Mouse (Mus musculus) myocyte (in vitro differentiated cells): ENCODE measurements at regions not wholly inside any gene's neighbourhood (a gene's known extent, or its start where the extent isn't known, plus 50 kb on each side); places are given as distances from the start of the nearest gene placed in this dataset.

Experiments
- H3K27me3 ChIP-seq: one replicate; pipeline ENCODE4 v1.6.1; 2011; ENCODE audit not compliant: control insufficient read depth, insufficient read depth, insufficient read length
- H3K36me3 ChIP-seq: one replicate; pipeline ENCODE4 v1.6.1; 2011; ENCODE audit not compliant: control insufficient read depth, insufficient read depth
- H3K4me2 ChIP-seq: one replicate; pipeline ENCODE4 v1.6.1; 2011; ENCODE audit warnings: low read depth, control low read depth
- H3K4me3 ChIP-seq: one replicate; pipeline ENCODE4 v1.5.1; 2011; ENCODE audit warnings: mild to moderate bottlenecking, control low read depth, moderate library complexity
- H3K79me2 ChIP-seq: one replicate; pipeline ENCODE4 v1.6.1; 2011; ENCODE audit not compliant: control insufficient read depth, insufficient read depth
- H3ac ChIP-seq: one replicate; pipeline ENCODE4 v1.6.1; 2011; ENCODE audit not compliant: control insufficient read depth, insufficient read length
- CEBPB ChIP-seq: IDR thresholded peaks from 2 replicates; pipeline ENCODE4 v1.6.1; 2011; ENCODE audit warnings: mild to moderate bottlenecking, moderate library complexity; ENCODE audit not compliant: poor library complexity, insufficient read depth, severe bottlenecking
- E2F4 ChIP-seq: IDR thresholded peaks from one replicate; pipeline ENCODE4 v1.6.1; 2011; ENCODE audit warnings: mild to moderate bottlenecking, control low read depth, moderate library complexity; ENCODE audit not compliant: insufficient read depth
- MAX ChIP-seq: IDR thresholded peaks from one replicate; pipeline ENCODE4 v1.6.1; 2011; ENCODE audit warnings: low read depth, mild to moderate bottlenecking, control low read depth
- MYOD1 ChIP-seq, 3 experiments: IDR thresholded peaks; one replicate each; pipeline ENCODE4 v1.6.1; 2011; ENCODE audit warnings: control low read depth in 2 of 3, low read depth in 2 of 3, mild to moderate bottlenecking in 2 of 3, moderate library complexity in 1 of 3; ENCODE audit not compliant: insufficient read length in 2 of 3, control insufficient read depth in 1 of 3
- MYOG ChIP-seq, 3 experiments: IDR thresholded peaks; one replicate each; pipeline ENCODE4 v1.6.1; 2011; ENCODE audit warnings: control low read depth in 2 of 3, low read depth in 2 of 3, mild to moderate bottlenecking in 2 of 3; ENCODE audit not compliant: insufficient read length in 2 of 3, control insufficient read depth in 1 of 3, insufficient read depth in 1 of 3
- POLR2A ChIP-seq: IDR thresholded peaks from one replicate; pipeline ENCODE4 v1.6.1; 2011; ENCODE audit warnings: low read depth, mild to moderate bottlenecking, control low read depth, moderate library complexity; ENCODE audit not compliant: insufficient read length
- POLR2AphosphoS2 ChIP-seq: IDR thresholded peaks from one replicate; pipeline ENCODE4 v1.6.1; 2011; ENCODE audit warnings: low read depth, control low read depth; ENCODE audit not compliant: insufficient read length
- REST ChIP-seq: IDR thresholded peaks from one replicate; pipeline ENCODE4 v1.6.1; 2011; ENCODE audit warnings: mild to moderate bottlenecking, control low read depth, moderate library complexity; ENCODE audit not compliant: insufficient read depth, insufficient read length
- SRF ChIP-seq: IDR thresholded peaks from one replicate; pipeline ENCODE4 v1.6.1; 2011; ENCODE audit warnings: low read depth; ENCODE audit not compliant: control insufficient read depth, insufficient read length
- TCF12 ChIP-seq: IDR thresholded peaks from one replicate; pipeline ENCODE4 v1.6.1; 2011; ENCODE audit warnings: mild to moderate bottlenecking, control low read depth; ENCODE audit not compliant: poor library complexity, insufficient read depth, severe bottlenecking
- TCF3 ChIP-seq: IDR thresholded peaks from one replicate; pipeline ENCODE4 v1.6.1; 2011; ENCODE audit warnings: low read depth, control low read depth; ENCODE audit not compliant: insufficient read length
- USF1 ChIP-seq: IDR thresholded peaks from one replicate; pipeline ENCODE4 v1.6.1; 2011; ENCODE audit warnings: low read depth, mild to moderate bottlenecking, control low read depth, moderate library complexity

GRCm38 (mm10) chr15:93104936-93105335 lies 170.0 kb downstream of the Gxylt1 start:
- Histone ChIP-seq H3K36me3 (no peaks in the 10 kb centered on the region), H3K27me3 (no peaks in the 10 kb centered on the region), H3K79me2 (no peaks in the 10 kb centered on the region), H3K4me2 (no peak overlapping the region), H3K4me3 (no peak overlapping the region), H3ac (no peak overlapping the region)
- TF ChIP-seq E2F4 (no peak), POLR2AphosphoS2 (no peak), TCF12 (no peak)

GRCm38 (mm10) chr15:93103426-93103825 lies 171.6 kb downstream of the Gxylt1 start:
- no peaks in the 10 kb centered on the region for H3K36me3 ChIP-seq
- no peak for TF ChIP-seq POLR2A
- TF ChIP-seq MYOG (IDR thresholded peaks at IDR 0.05; ENCODE audit: control insufficient read depth in 1 of 3, insufficient read depth in 1 of 3, insufficient read length in 2 of 3, low read depth in 2 of 3): no peak
- no peak for TF ChIP-seq POLR2AphosphoS2
- TF ChIP-seq CEBPB: no peak
- no peak for TF ChIP-seq SRF
- no peaks in the 10 kb centered on the region for H3K79me2 ChIP-seq
- no peak overlapping the region for H3K4me3 ChIP-seq
- no peak overlapping the region for H3ac ChIP-seq
- H3K4me2 ChIP-seq: no peak overlapping the region
- H3K27me3 ChIP-seq: no peaks in the 10 kb centered on the region

- TF ChIP-seq REST (no peak), MYOD1 (IDR thresholded peaks at IDR 0.05; ENCODE audit: control insufficient read depth in 1 of 3, insufficient read length in 2 of 3, low read depth in 2 of 3) (no peak), E2F4 (no peak), SRF (no peak), MAX (no peak), POLR2AphosphoS2 (no peak), TCF12 (no peak), MYOG (IDR thresholded peaks at IDR 0.05; ENCODE audit: control insufficient read depth in 1 of 3, insufficient read depth in 1 of 3, insufficient read length in 2 of 3, low read depth in 2 of 3) (no peak), POLR2A (no peak), TCF3 (no peak), CEBPB (no peak), USF1 (no peak)
- Histone ChIP-seq H3K36me3 (no peaks in the 10 kb centered on the region), H3K79me2 (no peaks in the 10 kb centered on the region), H3K4me3 (no peak overlapping the region), H3K27me3 (no peaks in the 10 kb centered on the region), H3ac (no peak overlapping the region), H3K4me2 (no peak overlapping the region)
Measured at GRCm38 (mm10) chr15:93101881-93102280, 173.1 kb downstream of the Gxylt1 start.

DNA sequence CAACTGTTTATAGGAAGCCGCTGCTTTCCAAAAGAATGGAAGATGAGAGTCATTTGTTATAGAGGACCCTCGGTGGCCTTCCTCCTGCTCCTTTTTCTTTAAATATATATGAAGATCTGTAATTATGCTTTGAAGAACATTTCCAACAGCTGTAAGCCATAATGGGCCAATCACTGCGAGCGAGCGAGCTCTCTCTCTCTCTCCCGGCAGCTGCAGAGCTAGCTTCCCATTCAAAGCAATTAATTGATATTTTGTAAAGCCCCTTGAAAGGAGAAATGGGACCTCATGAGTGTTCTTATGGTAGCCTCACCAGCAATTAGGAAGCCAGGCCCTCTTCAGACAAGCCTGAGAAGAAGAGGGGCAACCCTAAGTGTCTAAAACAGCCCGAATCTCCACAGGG lies 174.1 kb downstream of the Gxylt1 start:
- no peaks in the 10 kb centered on the region for H3K79me2 ChIP-seq
- no peaks in the 10 kb centered on the region for H3K27me3 ChIP-seq
- no peak overlapping the region for H3K4me2 ChIP-seq
- no peaks in the 10 kb centered on the region for H3K36me3 ChIP-seq
- TF ChIP-seq MAX: no peak
- no peak for TF ChIP-seq POLR2A
- TF ChIP-seq POLR2AphosphoS2: no peak
- TF ChIP-seq CEBPB: no peak
- TF ChIP-seq USF1: no peak
- TF ChIP-seq SRF: no peak
- no peak for TF ChIP-seq REST
- no peak for TF ChIP-seq MYOD1 (IDR thresholded peaks at IDR 0.05; ENCODE audit: control insufficient read depth in 1 of 3, insufficient read length in 2 of 3, low read depth in 2 of 3)
- TF ChIP-seq TCF3: no peak
- no peak for TF ChIP-seq MYOG (IDR thresholded peaks at IDR 0.05; ENCODE audit: control insufficient read depth in 1 of 3, insufficient read depth in 1 of 3, insufficient read length in 2 of 3, low read depth in 2 of 3)
- no peak for TF ChIP-seq E2F4
- TF ChIP-seq TCF12: no peak
- H3K4me3 ChIP-seq: no peak overlapping the region
- H3ac ChIP-seq: no peak overlapping the region

DNA sequence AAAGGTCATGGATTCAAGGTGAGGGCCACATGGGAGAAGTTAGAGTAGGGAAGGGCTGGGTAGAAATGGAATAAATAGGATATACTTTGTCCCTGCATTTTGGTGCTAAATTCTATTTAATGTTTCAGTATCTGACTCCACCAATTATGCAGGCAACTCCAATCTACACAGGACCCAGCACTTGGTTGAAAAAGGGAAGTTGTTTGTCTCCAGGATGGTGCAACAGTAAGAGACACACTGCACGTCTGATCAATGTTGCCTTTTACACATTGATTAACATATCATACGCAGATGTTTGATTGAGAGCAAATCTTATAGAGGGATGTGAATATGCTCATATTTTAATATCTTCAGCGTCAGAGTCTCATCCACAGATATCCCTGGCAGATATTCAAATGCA lies 175.1 kb downstream of the Gxylt1 start:
- no peaks in the 10 kb centered on the region for H3K36me3 ChIP-seq
- no peaks in the 10 kb centered on the region for H3K27me3 ChIP-seq
- no peak for TF ChIP-seq TCF12
- no peak for TF ChIP-seq MYOG (IDR thresholded peaks at IDR 0.05; ENCODE audit: control insufficient read depth in 1 of 3, insufficient read depth in 1 of 3, insufficient read length in 2 of 3, low read depth in 2 of 3)
- TF ChIP-seq E2F4: no peak
- no peak for TF ChIP-seq SRF
- TF ChIP-seq USF1: no peak
- no peak for TF ChIP-seq MAX
- TF ChIP-seq POLR2A: no peak
- TF ChIP-seq TCF3: no peak
- TF ChIP-seq REST: no peak
- TF ChIP-seq POLR2AphosphoS2: no peak
- TF ChIP-seq MYOD1 (IDR thresholded peaks at IDR 0.05; ENCODE audit: control insufficient read depth in 1 of 3, insufficient read length in 2 of 3, low read depth in 2 of 3): no peak
- H3K4me2 ChIP-seq: no peak overlapping the region
- no peak overlapping the region for H3K4me3 ChIP-seq
- no peak overlapping the region for H3ac ChIP-seq
- H3K79me2 ChIP-seq: no peaks in the 10 kb centered on the region
